Mouse (Mus musculus) kidney, postnatal 4 days (tissue): ENCODE results near the gene Ptpn3.
"Not testable (repeated sequence)": the region's sequence is repeated elsewhere in the genome, so short reads cannot be mapped to it uniquely, and the experiment has no call there.

Experiments
- DNase-seq, 2 experiments: peaks; one replicate each; pipeline ENCODE4 v3.0.0; 2021; ENCODE audit warnings: mixed read lengths in 2 of 2

The Ptpn3 gene

GRCm38 (mm10) chr4:57214852-57215251, 86.8 kb downstream of the Ptpn3 start:
- no peak for DNase-seq

DNA sequence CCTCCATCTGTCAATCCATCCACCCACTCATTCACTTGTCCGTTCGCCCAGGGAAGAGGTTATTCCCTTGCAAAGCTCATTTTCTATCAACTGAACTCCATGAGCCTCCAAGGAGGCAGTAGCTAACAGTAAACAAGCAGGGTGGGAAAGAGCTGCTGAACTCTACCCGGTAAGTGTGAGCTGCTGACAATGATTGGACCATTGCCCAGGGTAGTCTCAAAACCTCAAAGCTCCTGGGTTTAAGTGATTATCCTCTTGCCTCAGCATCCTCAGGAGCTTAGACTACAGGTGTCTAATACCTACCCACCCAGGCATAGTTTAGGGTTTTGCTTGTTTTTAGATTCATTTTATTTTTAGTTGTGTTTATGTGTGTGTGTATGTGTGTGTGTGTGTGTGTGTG, 87.5 kb downstream of the Ptpn3 start:
- DNase-seq: no peak

GRCm38 (mm10) chr4:57211706-57212105, 89.9 kb downstream of the Ptpn3 start:
- no peak for DNase-seq

DNA sequence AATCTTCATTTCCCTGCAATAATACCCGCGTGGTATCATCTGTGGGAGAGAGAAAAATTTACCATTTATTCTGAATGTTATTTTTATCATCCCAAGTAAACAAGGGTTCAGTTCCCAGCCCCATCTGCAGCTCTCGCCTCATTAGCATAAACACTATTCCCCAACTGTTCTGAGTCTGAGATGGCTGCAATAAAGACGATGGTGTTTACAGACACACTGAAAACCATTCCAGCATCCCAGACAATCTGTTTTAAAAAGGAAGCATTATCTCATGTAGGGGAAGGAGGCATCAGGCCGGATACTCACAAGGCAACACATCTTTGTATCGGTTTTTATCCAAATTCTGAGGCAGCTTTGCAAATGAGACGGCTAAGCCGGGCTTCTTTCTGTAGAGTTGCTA, 95.7 kb downstream of the Ptpn3 start:
- DNase-seq: no peak

DNA sequence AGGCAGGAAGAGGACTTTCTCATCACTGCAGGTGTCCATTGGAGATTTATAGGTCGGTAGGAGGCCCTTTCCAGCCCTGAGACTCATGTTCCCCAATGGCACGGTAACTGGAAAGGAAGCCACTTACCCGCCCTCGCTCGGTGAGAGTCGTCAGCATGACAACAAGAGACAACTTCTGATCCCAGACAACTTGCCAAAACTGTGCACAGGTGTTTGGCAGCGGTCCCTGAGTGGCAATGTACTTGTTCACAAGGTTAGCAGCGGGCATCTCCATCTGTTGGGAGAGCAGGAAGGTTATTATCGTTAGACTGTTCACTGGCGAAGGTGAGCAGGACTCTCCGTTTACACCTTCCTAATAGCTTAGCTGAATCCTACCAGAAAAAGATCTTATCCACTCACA, 96.9 kb downstream of the Ptpn3 start:
- DNase-seq: no peak

- DNase-seq: peak in 1 of 2 experiments; percentile 18
Measured at GRCm38 (mm10) chr4:57202660-57203361, 98.8 kb downstream of the Ptpn3 start.

GRCm38 (mm10) chr4:57202132-57202531, 99.5 kb downstream of the Ptpn3 start:
- no peak for DNase-seq

GRCm38 (mm10) chr4:57200661-57201060, 101.0 kb downstream of the Ptpn3 start:
- DNase-seq: no peak

DNA sequence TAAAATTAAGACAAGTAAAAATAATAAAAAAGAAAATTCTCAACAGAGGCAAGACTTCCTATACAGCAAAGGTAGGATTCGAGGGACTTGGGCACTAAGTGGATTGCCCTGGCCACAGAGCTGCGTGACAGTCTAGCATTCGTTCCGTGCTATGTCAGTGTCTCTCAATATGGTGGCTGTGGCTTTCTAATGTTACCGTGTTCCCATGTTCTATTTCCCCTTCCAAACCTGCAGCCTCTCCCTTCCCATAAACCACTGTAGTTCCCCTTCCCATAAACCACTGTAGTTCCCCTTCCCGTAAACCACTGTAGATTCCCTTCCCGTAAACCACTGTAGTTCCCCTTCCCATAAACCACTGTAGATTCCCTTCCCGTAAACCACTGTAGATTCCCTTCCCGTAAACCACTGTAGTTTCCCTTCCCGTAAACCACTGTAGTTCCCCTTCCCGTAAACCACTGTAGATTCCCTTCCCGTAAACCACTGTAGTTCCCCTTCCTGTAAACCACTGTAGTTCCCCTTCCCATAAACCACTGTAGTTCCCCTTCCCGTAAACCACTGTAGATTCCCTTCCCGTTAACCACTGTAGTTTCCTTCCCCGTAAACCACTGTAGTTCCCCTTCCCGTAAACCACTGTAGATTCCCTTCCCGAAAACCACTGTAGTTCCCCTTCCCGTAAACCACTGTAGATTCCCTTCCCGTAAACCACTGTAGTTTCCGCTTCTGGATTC, 102.8 kb downstream of the Ptpn3 start:
- not testable (repeated sequence) for DNase-seq

GRCm38 (mm10) chr4:57191543-57192283, 109.9 kb downstream of the Ptpn3 start:
- no peak for DNase-seq

GRCm38 (mm10) chr4:57189881-57190280, 111.8 kb downstream of the Ptpn3 start:
- DNase-seq: no peak

GRCm38 (mm10) chr4:57186035-57186434, 115.6 kb downstream of the Ptpn3 start:
- DNase-seq: no peak

- no peak for DNase-seq
Measured at GRCm38 (mm10) chr4:57185462-57185861, 116.2 kb downstream of the Ptpn3 start.

- DNase-seq: no peak
Measured at GRCm38 (mm10) chr4:57183493-57183892, 118.1 kb downstream of the Ptpn3 start.

DNA sequence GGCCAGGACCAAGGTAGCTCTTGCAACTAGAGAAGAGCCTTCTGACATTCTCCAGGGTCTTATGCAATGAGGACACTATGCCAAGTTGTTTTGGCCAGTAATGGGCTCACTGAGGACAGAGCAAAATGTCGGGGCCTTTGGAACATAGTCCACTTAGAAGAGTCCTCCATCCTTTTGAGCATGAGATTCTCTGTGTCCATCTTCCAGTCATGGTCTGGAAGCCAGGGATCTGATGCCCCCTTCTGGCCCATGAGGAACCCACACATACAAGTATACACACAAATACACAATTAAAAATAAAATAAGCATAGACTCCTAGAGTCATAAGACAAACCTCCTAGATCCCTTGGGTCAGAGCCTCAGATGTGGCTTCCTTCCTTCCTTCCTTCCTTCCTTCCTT, 120.1 kb downstream of the Ptpn3 start:
- peak; percentile 36 to 42 for DNase-seq

DNA sequence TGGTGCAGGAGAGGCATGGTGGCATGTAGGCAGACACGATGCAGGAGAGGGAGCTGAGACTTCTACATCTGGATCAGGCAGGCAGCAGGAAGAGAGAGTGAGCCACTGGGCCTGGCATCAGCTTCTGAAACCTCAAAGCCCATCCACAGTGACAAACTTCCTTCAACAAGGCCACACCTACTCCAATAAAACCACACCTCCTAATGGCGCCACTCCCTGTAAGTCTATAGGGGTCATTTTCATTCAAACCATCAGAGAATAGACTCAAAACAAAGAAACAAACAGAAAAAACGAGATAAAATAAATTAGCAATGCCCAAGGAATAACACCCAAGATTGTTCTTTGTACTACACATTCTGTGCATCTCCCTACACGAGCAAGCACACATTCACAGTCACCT, 122.8 kb downstream of the Ptpn3 start:
- no peak for DNase-seq

DNA sequence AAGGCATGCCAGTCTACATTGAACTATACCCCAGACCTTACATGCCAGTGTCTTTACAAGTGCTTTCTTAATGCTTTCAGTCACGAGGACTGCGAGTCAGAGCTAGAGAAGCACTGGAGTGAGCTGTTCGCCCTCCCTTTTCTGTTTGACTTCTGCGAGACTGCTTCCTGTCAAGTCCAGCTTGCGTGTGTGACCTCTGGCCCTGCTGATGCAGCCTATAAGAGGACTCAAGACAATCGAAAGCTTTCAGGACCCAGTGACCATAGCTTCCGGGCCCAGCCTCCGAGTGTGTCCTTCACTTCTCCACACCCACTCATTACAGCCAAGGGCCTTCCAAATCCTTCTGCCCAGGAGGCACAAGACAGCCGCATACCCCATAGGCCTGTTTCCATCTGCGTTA, 126.3 kb downstream of the Ptpn3 start:
- DNase-seq: peak; percentile 29 to 48

DNA sequence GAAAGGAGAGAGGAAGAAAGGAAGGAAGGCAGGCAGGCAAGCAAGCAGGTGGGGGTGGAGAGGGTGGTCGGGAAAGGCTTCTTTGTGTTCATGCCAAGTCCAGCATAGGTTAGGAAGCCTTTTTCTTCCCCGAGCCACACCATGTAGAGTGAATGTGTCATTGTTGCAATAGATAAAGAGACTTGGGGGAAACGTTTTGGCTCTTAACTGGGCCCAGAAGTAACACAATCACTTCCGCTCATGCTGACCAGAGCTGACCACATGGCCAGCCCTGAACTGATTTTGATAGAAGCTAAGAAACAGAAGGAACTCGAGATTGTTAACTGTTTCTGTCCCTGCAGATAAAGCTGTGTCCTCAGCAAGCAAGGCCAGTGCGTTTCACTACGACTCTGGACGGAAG, 128.8 kb downstream of the Ptpn3 start:
- DNase-seq: no peak

DNA sequence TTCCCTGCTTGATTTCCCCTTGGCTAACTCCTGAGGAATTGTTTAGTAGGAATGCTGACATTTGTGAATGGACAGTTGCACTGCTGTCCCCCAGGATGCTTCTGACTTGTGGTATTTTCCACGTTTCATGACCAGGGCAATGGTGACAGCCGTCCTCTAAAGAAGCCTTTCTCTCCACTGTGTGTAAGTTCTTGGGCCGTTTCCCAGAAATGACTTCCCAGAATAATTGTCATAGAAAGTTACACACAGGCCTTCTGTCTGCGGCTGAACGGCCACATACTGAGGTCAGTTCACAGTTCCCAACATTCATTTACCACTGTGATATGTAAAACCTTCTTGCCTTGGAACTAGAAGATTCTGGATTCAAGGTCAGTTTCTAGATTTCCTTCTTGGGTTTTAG, 129.8 kb downstream of the Ptpn3 start:
- DNase-seq: peak; percentile 4 to 18

DNA sequence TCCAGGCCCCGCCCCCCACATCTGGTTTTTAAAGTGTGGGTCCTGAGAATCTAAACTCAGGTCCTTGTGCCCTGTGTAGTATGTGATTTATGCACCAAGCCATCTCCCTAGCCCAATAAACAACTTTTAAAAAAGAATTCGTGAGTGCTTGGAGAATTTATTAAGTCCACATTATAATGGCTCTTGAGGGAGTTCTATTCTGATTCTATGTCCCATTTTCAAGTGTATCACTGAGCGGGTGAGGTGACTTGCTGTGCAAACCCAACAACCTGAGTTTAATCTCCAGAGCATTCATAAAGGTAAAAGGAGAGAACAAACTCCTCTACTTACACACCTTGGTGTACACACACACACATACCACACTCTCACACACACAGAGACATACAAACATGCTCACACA, 133.0 kb downstream of the Ptpn3 start:
- no peak for DNase-seq

GRCm38 (mm10) chr4:57168277-57168676, 133.4 kb downstream of the Ptpn3 start:
- DNase-seq: no peak

DNA sequence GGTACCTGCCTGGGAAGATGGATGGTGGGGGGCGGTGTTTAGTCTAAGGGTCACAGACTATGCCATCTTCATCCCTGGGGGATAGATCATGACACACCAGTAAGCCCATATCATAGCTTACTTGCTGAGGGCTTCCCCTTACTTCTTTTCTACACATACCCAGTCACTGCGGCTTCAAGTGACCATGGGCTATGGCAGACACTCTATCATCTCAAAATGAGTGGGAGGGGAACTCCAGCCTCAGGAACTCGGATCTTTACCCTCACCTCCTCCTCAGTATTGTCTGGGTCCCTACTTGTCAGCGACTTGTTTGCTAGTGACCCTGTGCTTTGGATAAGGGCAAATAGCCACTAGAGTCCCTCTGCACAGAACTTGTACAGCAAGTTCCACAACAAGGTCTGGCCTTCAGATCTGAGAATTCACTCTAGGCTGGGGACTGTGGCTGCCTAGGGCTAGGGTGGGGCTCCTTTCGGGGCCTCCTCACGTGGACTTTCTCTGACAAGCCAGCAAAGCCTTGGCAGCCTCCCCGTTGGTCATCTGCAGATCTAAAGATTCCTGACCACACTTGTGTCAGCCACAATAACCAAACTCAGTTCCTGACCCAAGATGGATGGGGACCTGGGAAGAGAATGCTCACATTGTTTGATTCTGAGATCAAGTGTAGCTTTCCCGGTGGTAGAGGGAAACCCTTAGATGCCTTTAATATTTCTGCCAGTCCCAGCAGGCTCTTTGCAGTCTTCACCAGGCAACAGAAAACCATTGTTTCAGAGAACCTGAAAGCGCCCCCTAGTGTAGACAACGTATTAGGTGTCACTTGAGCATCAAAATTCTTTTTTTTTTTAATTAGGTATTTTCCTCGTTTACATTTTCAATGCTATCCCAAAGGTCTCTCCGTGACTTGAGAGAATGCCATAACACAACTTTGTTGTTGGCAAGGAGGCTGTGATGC, 134.4 kb downstream of the Ptpn3 start:
- DNase-seq: peak in 1 of 2 experiments; percentile 26

- DNase-seq: no peak
Measured at GRCm38 (mm10) chr4:57165654-57166053, 136.0 kb downstream of the Ptpn3 start.
